Mouse (Mus musculus) liver, adult (tissue): ENCODE measurements around the gene Sptbn4.

ENCODE experiments used
- GATA4 ChIP-seq: IDR thresholded peaks from 2 replicates; pipeline ENCODE4 v1.6.1; 2014; ENCODE audit warnings: mild to moderate bottlenecking, low read length; ENCODE audit not compliant: insufficient replicate concordance

Gene Sptbn4

DNA sequence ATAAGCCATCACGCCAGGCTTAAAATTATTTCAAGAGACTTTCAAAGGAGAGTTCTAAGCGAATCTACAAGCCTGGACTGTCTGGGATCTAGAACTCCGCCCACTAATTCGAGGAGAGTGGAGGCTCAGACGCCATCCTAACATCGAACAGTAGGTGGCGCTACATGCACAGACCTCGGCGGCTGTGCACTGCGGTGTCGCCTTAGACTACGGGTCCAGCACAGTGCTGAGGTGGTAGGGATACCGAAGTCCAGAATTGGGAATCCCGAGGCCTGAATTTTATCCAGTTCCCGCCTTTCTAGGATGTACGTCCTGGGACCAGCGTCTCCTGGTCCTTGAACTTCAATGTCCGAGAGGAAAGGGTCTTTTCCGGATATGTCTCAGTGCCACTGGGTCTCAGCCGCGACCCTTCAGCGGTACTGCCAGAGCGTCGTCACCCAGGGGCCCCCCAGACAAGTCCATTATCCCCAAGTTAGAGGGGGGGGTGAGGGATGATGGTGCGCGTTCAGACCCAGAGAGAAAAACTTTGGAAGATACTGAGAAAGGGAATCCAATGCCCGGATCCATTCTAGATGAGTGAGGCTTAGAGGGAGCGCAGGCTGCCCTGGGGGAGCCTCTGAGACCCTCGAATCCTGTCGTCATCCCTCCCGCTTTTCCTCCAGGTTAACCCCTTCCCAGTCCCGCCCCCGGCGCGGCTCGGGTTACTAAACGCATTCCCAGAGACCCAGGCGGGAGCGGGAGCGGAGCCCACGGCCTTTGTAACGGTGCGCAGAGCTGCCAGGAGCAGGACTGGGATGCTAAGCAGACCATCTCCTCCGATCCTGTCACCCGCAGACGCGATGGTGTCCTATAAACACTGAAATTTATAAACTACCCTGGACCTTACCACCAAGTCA is 111.3 kb downstream of the Sptbn4 start:
- TF ChIP-seq GATA4, result no peak

- TF ChIP-seq GATA4, result no peak
Observed at GRCm38 (mm10) chr7:27335011-27335720, 112.3 kb downstream of the Sptbn4 start.

DNA sequence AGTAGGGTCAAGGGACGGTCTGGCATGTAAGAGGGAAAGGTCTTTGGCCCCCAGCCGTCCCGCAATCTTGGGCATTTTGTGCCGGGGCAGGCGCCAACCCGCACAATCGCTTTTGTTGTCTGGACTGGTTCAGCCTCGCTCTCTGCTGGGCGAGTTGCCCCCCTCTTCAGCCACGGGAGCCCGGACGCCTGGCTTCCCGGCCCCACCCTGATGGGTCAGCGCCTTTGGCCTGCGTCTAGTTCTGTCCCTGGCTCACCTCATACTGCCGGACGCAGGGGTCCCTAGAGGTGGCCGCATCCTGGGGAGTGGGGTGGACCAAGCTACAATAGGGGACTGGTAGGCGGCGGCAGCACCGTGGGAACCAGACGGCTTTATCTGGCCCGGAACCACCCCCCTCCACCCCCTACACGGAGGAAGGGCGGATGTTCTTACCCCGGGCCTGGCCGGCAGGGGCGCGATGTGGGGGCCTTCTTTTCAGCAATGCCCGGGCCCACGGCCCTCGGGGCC is 113.0 kb downstream of the Sptbn4 start:
- peak; percentile 82; the same call in 1 of the 2 replicates for TF ChIP-seq GATA4

- no peak for TF ChIP-seq GATA4
Observed at GRCm38 (mm10) chr7:27333316-27333941, 114.1 kb downstream of the Sptbn4 start.

GRCm38 (mm10) chr7:27332353-27333199 is 114.9 kb downstream of the Sptbn4 start:
- peak; percentile 81; the same call in 1 of the 2 replicates for TF ChIP-seq GATA4

- no peak for TF ChIP-seq GATA4
Observed at GRCm38 (mm10) chr7:27331854-27332253, 115.6 kb downstream of the Sptbn4 start.

DNA sequence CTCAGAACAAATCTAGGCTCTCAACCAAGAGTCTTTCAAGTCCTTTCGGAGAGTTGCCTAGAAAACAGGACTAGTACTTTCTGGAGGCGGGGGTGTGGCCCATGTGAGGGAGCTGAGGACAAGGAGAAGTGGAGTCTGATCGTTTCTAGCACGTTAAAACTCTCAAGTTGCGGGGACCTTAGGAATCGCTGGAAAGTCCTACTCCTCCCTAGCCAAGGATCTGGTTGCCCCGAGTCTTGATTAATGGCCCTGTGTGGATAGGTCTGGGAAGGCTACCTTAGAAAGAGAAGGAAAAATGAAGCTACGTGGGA is 116.0 kb downstream of the Sptbn4 start:
- no peak for TF ChIP-seq GATA4

- peak; percentile 10; the same call in 1 of the 2 replicates for TF ChIP-seq GATA4
Observed at GRCm38 (mm10) chr7:27330709-27331540, 116.6 kb downstream of the Sptbn4 start.

DNA sequence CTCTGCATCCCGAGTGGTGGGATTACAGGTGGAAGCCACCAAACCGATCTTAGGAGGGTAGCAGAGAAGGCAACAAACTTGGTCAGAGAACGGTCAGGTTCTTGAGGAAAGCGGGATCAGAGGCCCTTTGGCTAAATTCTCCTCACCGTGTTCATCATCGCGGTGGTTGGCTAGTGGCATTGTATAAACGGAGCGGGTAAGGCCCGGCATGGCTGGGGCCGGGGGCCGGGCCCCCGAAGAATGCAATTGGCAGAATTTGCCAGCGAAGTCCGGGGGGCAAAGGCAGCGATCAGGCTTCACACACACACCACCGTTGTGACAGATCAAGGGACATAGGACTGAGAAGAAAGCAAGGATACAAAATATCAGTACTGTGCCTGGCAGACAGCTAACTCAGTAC is 117.5 kb downstream of the Sptbn4 start:
- no peak for TF ChIP-seq GATA4

- TF ChIP-seq GATA4, result no peak
Observed at GRCm38 (mm10) chr7:27329326-27329947, 118.0 kb downstream of the Sptbn4 start.

DNA sequence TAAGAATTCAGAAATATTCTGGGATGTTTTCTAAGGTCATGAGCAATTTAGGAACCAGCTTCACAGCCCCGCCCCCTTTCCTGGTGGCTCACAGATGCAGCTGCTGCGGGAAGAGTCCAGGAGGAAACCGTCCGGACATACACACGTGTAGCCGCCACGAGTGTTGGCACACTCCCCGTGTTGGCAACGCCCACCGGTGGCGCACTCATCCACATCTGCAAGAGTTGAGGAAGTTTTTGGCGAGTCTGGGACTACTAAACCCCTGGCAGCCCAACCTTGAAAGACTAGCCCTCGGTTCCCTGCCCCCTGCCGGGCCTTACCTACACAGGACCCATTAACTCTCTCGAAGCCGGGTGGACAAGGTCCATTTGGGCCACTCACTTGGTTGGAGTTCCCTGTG is 118.8 kb downstream of the Sptbn4 start:
- TF ChIP-seq GATA4, result no peak

- TF ChIP-seq GATA4, result no peak
Observed at GRCm38 (mm10) chr7:27328161-27328560, 119.3 kb downstream of the Sptbn4 start.

DNA sequence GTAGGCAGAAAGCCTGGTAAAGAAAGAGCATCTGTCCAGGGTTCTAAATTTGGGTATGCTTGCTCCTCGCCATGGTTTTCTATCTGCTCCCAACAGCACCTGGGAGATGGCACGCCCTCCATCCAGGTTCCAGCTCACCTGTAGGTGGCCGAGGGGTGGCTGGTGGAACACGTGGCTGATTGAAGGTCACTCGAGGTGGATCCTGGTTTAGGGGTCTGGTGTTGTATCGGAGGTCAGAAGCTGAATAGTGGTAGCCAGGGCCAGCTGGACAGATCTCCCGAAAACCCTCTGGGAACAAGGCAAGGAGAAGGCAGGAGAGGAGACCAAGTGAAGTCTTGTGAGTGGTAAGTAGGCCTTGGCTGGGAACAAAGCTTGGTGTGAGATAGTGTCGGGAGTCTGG is 120.0 kb downstream of the Sptbn4 start:
- no peak for TF ChIP-seq GATA4
